Mouse (Mus musculus) layer of hippocampus, adult 2 months (tissue): ENCODE results near the gene Lancl3. TPM values are rescaled to one million over a fixed set of nuclear protein-coding genes. Genes with fewer than 3 reads are reported as not detected.
A peak's percentile ranks its signal among the peaks of the same experiment; 100 is the strongest.

Experiments
- DNase-seq, 2 experiments: peaks; one replicate each; pipeline ENCODE4 v3.0.0; 2022; ENCODE audit warnings: low spot score in 2 of 2
- H3K27ac ChIP-seq: fragments of 200-600 bp; 2 replicates; pipeline ENCODE4 v1.8.1; 2022
- H3K4me3 ChIP-seq: fragments of 200-600 bp; 2 replicates; pipeline ENCODE4 v1.8.1; 2022; ENCODE audit warnings: mild to moderate bottlenecking
- CTCF ChIP-seq: fragments of 200-600 bp; conservative IDR thresholded peaks from 2 replicates; pipeline ENCODE4 v1.8.1; 2022; ENCODE audit warnings: antibody characterized with exemption, mild to moderate bottlenecking, moderate library complexity
- long read RNA-seq, 2 experiments: library from polyadenylated mRNA; stranded (forward); transcript quantifications; one replicate each; pipeline ENCODE4 v2.0.0; 2021; ENCODE audit warnings: borderline mapping rate in 2 of 2
- total RNA-seq, 2 experiments: library from RNA; stranded (reverse); gene quantifications; 2 replicates each; pipeline ENCODE4 v1.2.3; 2021

Lancl3 gene
- total RNA-seq, result 1 to 10 TPM; 4.8 to 5.1 TPM
- long read RNA-seq, experiment 1, result 0 reads
- long read RNA-seq, experiment 2, result 0 reads

- DNase-seq, result no peak
- TF ChIP-seq CTCF, result no peak
- peak within 1 kb of the TSS; percentile 49 for H3K4me3 ChIP-seq
- no peak within 1 kb of the TSS; the same call in 1 of the 2 replicates for H3K27ac ChIP-seq
Measured at GRCm38 (mm10) chrX:9199761-9200371, at the start of gene Lancl3. TSS of gene Lancl3 (plus strand) at chrX:9199902.

DNA sequence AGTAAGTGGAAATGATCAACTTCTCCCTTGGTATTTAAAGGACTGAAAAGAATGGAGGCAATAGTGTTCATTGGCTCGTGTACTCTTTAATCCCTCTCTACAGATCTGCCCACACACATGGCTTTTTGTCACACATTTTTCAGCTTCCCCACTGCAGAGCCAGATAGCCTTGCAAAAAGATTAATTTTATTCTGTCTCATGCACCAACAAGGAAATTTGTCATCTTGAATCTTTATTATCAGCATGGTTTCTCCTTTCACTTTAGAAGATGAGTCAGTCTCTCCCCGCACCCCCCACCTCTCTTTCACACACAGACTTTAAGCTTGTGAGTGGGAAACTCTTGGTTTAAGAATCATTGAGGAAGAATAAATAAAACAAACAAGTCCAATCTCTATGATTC is 20.7 kb upstream of the Lancl3 start:
- H3K4me3 ChIP-seq, result no peak overlapping the region
- no peak for TF ChIP-seq CTCF
- no peak overlapping the region for H3K27ac ChIP-seq
- DNase-seq, result no peak

DNA sequence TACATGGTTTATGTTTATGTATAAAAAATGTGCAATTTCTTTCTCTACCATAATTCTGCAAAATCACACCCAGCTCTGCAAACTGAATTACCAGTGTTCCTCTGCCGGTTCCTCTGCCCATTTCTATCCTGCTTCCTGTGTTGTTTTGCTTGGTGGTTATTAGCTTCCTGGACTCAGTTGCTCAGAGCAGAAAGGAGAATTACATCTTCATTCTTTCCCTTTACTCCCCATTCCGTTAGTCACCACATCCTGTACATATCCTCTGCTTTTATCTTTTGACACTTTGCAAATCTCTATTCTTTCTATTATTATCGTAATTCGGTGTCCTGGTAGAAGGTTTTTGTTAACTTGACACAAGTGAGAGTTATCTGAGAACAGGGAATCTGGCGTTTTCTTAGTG is 18.1 kb upstream of the Lancl3 start:
- TF ChIP-seq CTCF, result no peak
- H3K4me3 ChIP-seq, result no peak overlapping the region
- DNase-seq, result no peak
- H3K27ac ChIP-seq, result no peak overlapping the region

GRCm38 (mm10) chrX:9200380-9200917 is 747 bp downstream of the Lancl3 start:
- no peak overlapping the region; the same call in 1 of the 2 replicates for H3K27ac ChIP-seq
- peak overlapping the region; percentile 49 for H3K4me3 ChIP-seq
- no peak for DNase-seq
- peak; percentile 60 for TF ChIP-seq CTCF

DNA sequence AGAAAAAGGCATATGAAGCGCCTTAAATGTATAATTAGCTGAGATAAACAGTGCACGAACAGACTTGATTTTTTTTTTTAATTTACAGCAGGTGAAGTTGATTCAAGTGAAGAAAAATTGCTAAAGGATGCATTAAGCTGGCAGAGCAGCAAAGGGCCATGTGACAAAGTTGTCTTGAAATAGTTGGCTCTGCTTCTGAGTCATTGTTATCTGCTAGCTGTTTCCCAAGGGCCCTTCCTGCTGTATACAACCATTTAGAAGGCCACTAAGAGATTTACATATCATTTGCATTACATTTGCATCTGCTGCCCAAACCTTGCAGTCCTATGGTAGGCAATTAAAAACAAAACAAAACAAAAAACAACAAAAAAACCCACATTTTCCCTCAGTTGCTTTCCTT is 2.3 kb downstream of the Lancl3 start:
- Histone ChIP-seq H3K27ac (no peak overlapping the region; the same call in 1 of the 2 replicates), H3K4me3 (no peak overlapping the region)
- no peak for TF ChIP-seq CTCF
- no peak for DNase-seq

DNA sequence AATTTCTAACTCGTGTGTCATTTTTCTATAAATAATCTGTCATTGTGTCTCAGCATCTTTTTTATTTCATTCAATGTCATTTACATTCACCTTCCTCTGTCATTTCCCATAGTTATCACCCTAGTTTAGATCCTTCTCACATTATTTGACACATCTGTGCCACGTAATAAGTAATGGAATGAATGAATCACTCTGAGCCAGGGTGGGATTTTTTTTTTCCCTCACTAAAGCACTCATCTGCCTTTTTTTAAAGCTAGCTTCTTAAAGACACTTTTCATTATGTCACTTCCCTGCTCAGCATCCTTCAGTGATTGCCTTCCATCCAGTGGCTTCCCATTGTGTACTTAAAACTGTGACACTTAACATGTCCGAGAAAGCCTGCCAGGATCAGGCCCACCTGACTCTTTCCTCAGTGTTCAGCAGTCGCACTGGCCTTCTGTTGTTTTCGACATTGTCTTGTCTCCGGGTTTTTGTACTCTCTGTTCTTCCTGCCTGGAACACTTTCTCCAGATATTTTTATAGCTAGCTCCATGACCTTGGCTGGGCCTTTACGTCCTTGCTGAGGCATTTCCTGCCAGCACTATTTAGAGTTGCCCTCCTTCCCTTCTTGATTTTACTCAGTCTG is 3.2 kb downstream of the Lancl3 start:
- DNase-seq, result no peak
- no peak overlapping the region for H3K27ac ChIP-seq
- H3K4me3 ChIP-seq, result no peak overlapping the region
- TF ChIP-seq CTCF, result no peak

DNA sequence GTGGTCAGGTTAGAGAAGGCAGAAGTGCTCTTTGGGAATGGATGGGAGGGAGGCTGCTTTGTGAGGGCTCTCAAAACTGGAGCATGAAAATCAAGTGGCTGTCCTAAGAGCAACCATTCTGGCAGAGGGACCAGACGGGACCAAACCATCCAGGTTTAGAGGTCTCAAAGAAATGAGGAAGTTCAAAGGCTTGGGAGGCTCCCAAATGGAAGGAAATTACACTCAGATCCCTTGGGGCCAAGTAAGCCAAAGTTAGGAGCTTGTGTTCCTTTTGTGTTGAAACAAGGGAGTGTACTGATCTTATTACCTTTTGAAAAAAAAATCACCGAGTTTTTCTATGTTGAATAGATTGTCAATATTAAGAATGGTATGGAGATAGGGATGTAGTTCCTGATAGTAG is 5.4 kb downstream of the Lancl3 start:
- H3K4me3 ChIP-seq, result no peak overlapping the region
- H3K27ac ChIP-seq, result no peak overlapping the region
- TF ChIP-seq CTCF, result no peak
- no peak for DNase-seq

DNA sequence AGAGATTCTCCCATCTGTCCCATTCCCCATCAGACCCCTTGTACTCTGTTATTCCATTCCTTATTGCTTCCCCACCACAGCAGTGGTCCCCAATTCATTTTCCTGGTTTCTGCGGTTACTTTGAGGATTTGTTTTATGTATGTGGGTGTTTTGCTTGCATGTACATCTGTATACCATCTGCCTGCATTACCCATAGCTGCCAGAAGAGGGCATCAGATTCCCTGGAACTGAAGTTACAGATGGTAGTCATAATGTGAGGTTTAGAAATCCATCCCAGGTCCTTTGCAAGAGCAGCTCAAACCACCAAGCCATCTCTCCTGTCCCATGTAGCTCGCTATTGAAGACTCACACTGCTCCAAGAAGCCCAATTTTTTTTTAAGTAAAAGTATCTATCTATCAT is 16.5 kb downstream of the Lancl3 start:
- no peak for DNase-seq
- Histone ChIP-seq H3K27ac (no peak overlapping the region), H3K4me3 (no peak overlapping the region)
- TF ChIP-seq CTCF, result peak; percentile 61

GRCm38 (mm10) chrX:9219570-9219969 is 19.9 kb downstream of the Lancl3 start:
- no peak for DNase-seq
- no peak for TF ChIP-seq CTCF
- H3K4me3 ChIP-seq, result no peak overlapping the region
- H3K27ac ChIP-seq, result no peak overlapping the region

DNA sequence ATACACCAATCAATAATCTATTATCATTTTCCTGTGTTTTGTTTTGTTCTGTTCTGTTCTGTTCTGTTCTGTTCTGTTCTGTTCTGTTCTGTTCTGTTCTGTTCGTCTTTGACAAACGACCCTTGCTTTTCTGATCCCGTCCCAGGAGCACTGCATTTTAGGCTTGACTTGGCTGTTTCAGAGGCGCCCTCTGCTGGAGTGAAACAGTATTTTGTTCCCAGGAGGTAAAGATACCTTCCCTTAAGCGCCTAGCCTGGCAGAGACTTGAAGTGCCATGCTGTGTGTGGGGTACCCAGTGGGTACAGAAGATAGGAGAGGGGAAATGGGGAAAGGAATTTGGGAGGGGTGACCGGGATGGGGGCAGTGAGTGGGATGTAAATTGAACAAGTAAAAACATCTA is 21.5 kb downstream of the Lancl3 start:
- H3K27ac ChIP-seq, result no peak overlapping the region
- peak; percentile 71 for TF ChIP-seq CTCF
- DNase-seq, result peak in 1 of 2 experiments; percentile 27
- no peak overlapping the region for H3K4me3 ChIP-seq

DNA sequence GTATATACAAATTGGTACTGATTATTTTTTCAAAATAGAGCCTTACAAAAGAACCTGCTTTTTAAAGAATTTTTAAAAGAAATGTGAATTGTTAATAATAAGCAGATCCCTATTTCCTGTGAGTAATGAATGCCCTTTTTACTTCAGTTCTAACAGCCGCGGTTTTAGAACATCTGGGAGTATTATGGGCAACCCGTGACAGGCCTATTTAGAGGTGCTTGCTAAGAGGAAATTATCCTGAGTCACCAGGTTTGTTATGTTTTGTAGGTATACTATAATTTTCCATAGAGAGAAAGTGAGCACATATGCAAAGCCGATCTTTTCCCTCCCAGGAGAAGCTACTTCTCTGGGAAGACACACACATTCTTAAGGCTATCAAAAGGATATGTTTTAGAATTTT is 22.0 kb downstream of the Lancl3 start:
- Histone ChIP-seq H3K27ac (no peak overlapping the region), H3K4me3 (no peak overlapping the region)
- TF ChIP-seq CTCF, result no peak
- no peak for DNase-seq

GRCm38 (mm10) chrX:9222412-9223221 is 22.9 kb downstream of the Lancl3 start:
- no peak for TF ChIP-seq CTCF
- H3K27ac ChIP-seq, result no peak overlapping the region
- DNase-seq, result no peak
- H3K4me3 ChIP-seq, result no peak overlapping the region

- no peak overlapping the region for H3K27ac ChIP-seq
- H3K4me3 ChIP-seq, result no peak overlapping the region
- no peak for TF ChIP-seq CTCF
- no peak for DNase-seq
Measured at GRCm38 (mm10) chrX:9227105-9227504, 27.4 kb downstream of the Lancl3 start.
